Mouse (Mus musculus) megakaryocyte, embryonic 14.5 days (primary cell): ENCODE measurements at regions not wholly inside any gene's neighbourhood (a gene's known extent, or its start where the extent isn't known, plus 50 kb on each side); places are given as distances from the start of the nearest gene placed in this dataset.
"Not testable (repeated sequence)": the region's sequence is repeated elsewhere in the genome, so short reads cannot be mapped to it uniquely, and the experiment has no call there.

ENCODE experiments used
- FLI1 ChIP-seq: IDR thresholded peaks from 2 replicates; pipeline ENCODE4 v1.6.1; 2012; ENCODE audit warnings: low read length, inconsistent platforms, mixed read lengths
- GATA1 ChIP-seq: IDR thresholded peaks from 3 replicates; pipeline ENCODE4 v1.6.1; 2012; ENCODE audit warnings: mixed read lengths, low read length, inconsistent platforms, borderline replicate concordance

DNA sequence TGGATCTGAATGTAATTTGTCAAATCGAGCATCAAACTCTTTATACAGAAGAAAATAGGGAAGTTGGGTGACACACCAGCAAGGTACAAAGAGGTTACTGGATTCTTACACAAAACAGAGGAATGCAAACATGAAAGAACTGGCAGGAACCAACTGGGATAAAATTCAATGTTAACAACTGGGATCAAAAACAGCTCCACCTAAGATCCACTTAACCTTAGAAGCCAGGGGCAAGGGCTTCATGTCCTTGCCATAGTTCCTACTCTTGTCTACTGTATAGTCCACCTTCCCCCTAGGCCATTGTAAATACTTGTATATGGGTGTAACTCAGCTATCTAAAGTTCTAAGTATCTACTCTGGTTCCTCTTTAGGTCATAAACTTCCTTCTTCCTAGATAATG is 59.9 kb downstream of the Bbs10 start:
- not testable (repeated sequence) for TF ChIP-seq GATA1, FLI1
